Mouse (Mus musculus): ENCODE results near the gene Grem1.

Gene Grem1

DNA sequence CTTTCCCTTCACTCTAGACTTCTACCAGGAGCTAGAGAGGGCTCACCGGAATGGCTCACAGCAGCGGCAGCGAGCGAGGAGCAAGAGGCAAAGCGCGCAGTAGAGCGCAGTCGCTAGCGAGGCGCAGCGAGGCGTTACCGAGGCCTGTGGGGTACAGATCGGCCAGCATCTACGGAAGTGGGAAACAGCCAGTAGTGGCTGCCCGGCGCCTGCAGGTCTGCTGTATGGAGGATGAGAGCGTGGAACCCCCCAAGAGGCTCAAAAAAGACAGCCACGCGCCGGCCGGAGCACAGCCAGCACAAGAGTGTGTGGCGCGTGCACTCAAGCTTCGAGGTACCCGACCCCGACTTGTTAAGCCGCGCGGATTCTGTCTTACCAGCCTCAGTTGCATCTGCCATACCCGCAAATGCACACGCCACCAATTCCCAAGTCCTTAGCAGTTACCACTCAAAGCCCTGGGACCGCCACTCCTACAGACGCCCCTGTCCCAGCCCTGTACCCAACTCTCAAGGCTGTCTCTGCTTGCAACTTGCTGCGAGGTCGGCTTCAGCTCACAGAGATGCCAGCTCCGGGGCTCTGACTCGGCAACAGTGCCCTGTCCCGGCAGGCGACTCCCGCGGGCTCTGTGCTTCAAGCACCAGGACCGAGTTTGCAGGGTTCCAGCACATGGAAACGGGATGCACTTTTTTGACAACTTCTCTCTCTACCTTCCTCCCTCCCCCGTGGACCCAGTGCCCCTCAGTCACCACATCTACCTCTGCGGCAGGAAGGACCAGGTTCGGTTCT is 728 bp downstream of the Grem1 start:
- no peak for DNase-seq (ENCODE audit: low read depth, low spot score)

- DNase-seq (ENCODE audit: low read depth, low spot score): no peak
These were observed 1.4 kb downstream of the Grem1 start for GRCm38 (mm10) chr2:113756924-113757524.

DNA sequence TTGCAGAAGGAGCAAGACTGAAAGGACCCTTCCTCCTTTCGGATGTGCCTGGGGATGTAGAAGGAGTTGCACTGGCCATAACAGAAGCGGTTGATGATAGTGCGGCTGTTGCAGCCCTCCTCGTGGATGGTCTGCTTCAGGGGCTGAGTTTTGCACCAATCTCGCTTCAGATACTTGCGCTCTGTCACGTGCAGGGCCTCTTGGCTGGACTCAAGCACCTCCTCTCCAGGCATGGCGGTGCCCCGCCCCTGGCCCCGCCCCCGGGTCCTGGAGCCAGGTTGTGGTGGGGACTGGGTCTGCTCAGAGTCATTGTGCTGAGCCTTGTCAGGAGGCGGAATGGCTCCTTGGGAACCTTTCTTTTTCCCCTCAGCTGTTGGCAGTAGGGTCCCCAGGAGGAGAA is 8.7 kb downstream of the Grem1 start:
- no peak for DNase-seq (ENCODE audit: low read depth, low spot score)

DNA sequence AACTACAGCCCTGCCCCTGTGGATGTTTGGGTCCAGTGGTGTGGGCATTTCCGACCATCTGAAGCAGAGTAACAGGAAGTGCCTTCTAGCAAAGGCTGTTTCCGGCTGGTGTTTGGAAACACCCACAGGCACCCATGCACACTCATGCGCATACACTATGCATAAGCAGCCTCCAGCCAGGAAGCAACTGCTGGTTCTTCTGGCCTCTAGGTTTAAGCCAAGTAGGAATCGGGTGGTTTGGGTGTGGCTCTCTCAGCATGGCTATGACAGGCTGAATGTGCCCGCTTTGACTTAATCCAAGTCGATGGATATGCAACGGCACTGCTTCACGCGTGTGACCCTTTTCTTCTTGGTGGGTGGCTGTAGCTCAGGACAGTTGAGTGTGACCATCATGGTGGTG is 9.1 kb downstream of the Grem1 start:
- DNase-seq (ENCODE audit: low read depth, low spot score): no peak

- DNase-seq (ENCODE audit: low read depth, low spot score): no peak
These were observed 29.9 kb downstream of the Grem1 start for GRCm38 (mm10) chr2:113728581-113728980.

DNA sequence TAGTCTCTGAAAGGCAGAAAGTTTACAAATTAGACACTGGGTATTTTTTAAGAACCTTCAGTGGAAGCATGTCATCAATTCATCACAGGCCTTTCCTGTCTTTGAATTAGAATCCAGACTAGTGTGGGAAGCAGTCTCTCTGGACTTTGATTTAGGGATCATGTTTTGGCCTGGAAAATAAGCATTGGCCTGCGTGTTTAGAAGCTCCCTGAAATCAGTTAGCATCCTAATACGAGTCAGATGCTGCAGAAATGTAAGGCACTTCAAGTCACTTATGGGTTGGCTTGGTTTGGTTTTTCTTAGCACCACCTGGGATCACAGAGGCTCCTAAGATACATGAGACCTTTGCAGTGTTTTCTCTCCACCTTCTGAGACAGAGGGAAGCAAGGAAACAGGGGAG is 43.6 kb downstream of the Grem1 start:
- DNase-seq (ENCODE audit: low read depth, low spot score): no peak

DNA sequence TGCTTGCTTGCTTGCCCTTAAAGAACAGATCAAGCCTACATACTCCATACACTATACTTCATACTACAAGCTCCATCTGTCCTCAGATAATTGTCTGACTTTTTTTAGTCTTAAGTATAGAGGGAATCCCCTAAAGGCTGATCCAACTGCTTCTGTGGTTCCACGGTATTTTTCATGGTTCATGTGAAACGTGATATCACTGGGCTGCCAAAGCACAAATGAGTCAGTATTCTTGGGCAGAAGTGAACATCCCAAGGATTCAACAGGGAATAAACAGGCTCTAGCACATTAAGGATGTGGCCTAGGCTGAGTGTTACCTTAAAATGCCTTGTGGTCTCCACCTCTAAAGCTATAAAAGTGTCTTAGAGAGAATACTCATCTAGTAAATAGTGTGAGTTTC is 45.0 kb downstream of the Grem1 start:
- DNase-seq (ENCODE audit: low read depth, low spot score): no peak

DNA sequence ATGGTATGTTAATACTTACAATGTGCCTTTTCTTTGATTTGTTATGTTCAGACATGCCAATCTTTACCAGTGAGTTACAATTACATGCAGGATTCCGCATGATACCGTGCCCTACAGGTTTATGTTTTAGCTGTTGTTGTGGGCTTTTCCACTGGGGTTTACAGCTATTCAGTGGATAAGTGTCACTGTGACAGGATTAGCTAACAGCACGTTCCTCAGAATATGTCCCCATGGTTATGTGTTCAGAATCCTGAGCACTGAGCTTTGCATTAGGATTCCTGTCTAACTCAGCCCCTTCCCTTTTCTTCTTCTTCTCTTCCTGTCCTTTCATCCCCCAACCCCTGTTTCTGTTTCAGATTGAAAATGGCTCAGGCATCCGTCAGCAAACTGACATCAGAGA is 50.9 kb downstream of the Grem1 start:
- no peak for DNase-seq (ENCODE audit: low read depth, low spot score)

GRCm38 (mm10) chr2:113701507-113701906 is 56.9 kb downstream of the Grem1 start:
- DNase-seq (ENCODE audit: low read depth, low spot score): no peak

GRCm38 (mm10) chr2:113696647-113697046 is 61.8 kb downstream of the Grem1 start:
- no peak for DNase-seq (ENCODE audit: low read depth, low spot score)

DNA sequence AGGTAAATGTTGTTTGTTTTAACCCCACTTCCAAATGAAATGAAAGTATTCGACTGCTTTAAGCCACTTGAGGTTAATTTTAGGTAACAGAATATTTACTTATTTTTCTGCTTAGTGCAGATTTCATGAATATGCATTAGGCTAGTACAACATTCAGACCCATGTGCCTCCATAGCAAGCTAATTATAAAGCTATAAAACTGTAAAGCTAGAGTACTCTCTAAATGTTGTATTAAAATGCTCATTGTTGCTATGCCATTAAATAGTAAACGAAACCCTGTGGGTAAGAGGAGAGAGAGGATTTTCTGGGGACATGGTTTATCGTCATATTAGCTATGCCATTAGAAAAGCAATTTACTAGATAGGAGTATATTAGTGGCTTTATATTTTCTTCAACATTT is 62.2 kb downstream of the Grem1 start:
- DNase-seq (ENCODE audit: low read depth, low spot score): no peak
